ENCODE assay signal across 10 mouse cellular contexts in genomic region chr4:118171006-118171405, GRCm38 (mm10). TPM values are rescaled to one million over a fixed set of nuclear protein-coding genes. Genes with fewer than 3 reads are reported as not detected.
DNase-seq lines count a peak whose midpoint lies in the region; ATAC-seq and TF ChIP-seq lines count a peak whose summit lies in the region.
"Had no signal": no experiment of that assay in that cellular context is flagged by ENCODE, and none has a peak within 500 bp of the region (broad histone marks: within the 10 kb centered on the region; RNA-seq: fewer than 3 reads in every experiment).

No protein-coding gene starts in this region.

- H3K36me3 ChIP-seq in kidney, postnatal 0 days (ENCODE audit: insufficient read depth, low read length) = peaks cover 92% of the 10 kb centered on the region

- H3K4me2 ChIP-seq in kidney, postnatal 0 days (ENCODE audit: low read length) = no peak overlapping the region
- H3K4me2 ChIP-seq: neural tube, embryonic 13.5 days had no signal

- DNase-seq in kidney, postnatal 0 days (ENCODE audit: low spot score) = no peak
- DNase-seq in kidney, adult 9 months = no peak
- DNase-seq in CD4-positive, CD25-positive, alpha-beta regulatory T cell, adult 2 months (ENCODE audit: low read depth, low spot score) = peak; percentile 68
- DNase-seq in adipocyte (ENCODE audit: low spot score) = peak; percentile 10
- no peak for DNase-seq in right cerebral cortex, adult 2 months (ENCODE audit: low spot score in 2 of 2)
- DNase-seq in cerebellum, postnatal 4 days (ENCODE audit: low spot score in 2 of 2) = no peak
- DNase-seq in urinary bladder, postnatal 10 days (ENCODE audit: low spot score) = no peak
- DNase-seq: gastrocnemius, postnatal 25 days had no signal

- H3K9me3 ChIP-seq in kidney, postnatal 0 days (replicated peaks; ENCODE audit: low read length) = no peaks in the 10 kb centered on the region
- H3K9me3 ChIP-seq: neural tube, embryonic 13.5 days had no signal

- H3K9ac ChIP-seq in kidney, postnatal 0 days (ENCODE audit: low read depth, low read length) = no peak overlapping the region
- H3K9ac ChIP-seq: neural tube, embryonic 13.5 days had no signal

- ATAC-seq in kidney, postnatal 0 days (replicated peaks; ENCODE audit: low FRiP score, low read depth) = no peak
- peak; percentile 65; the same call in 1 of the 2 replicates for ATAC-seq in megakaryocyte progenitor cell, adult 5-6 weeks (replicated peaks; ENCODE audit: poor library complexity)

- TF ChIP-seq CTCF in kidney, postnatal 0 days (IDR thresholded peaks at IDR 0.05; ENCODE audit: low read depth) = peak; percentile 47

- H3K27ac ChIP-seq in kidney, postnatal 0 days = no peak overlapping the region
- H3K27ac ChIP-seq: neural tube, embryonic 13.5 days had no signal

- WGBS in kidney, postnatal 0 days = 91% methylated on average over 9 of the region's 9 CpGs

- H3K4me3 ChIP-seq in kidney, postnatal 0 days (replicated peaks; ENCODE audit: low read depth, low read length) = no peak overlapping the region
- H3K4me3 ChIP-seq: neural tube, embryonic 13.5 days had no signal

- no peaks in the 10 kb centered on the region for H3K27me3 ChIP-seq in kidney, postnatal 0 days (ENCODE audit: insufficient read depth, low read length)
- H3K27me3 ChIP-seq: neural tube, embryonic 13.5 days had no signal

- H3K4me1 ChIP-seq in kidney, postnatal 0 days (replicated peaks; ENCODE audit: insufficient read depth, low read length) = no peaks in the 10 kb centered on the region
- H3K4me1 ChIP-seq: neural tube, embryonic 13.5 days had no signal

RNA-seq across cellular contexts. Expression of gene Kdm4a, which starts 8.8 kb away (rescaled TPM):
- 32.2 and 32.8 TPM in 2 replicates for polyA plus RNA-seq in kidney, postnatal 0 days (2015; fragmentation: Nextera tagmentation; extraction: Ambion mirVana)
- 9.1 and 9.6 TPM in 2 replicates for total RNA-seq in megakaryocyte progenitor cell, adult 5-6 weeks (2015)
- 20.2 and 27.5 TPM in 2 replicates for total RNA-seq in megakaryocyte progenitor cell, adult 5-6 weeks (2017)

RNA-seq across cellular contexts. Expression of gene St3gal3, which starts 36.3 kb away (rescaled TPM):
- 6.7 and 8.1 TPM in 2 replicates for polyA plus RNA-seq in kidney, postnatal 0 days (2015; fragmentation: Nextera tagmentation; extraction: Ambion mirVana)
- total RNA-seq in megakaryocyte progenitor cell, adult 5-6 weeks (2015) = 3.9 and 4.6 TPM in 2 replicates
- 4.7 and 5.2 TPM in 2 replicates for total RNA-seq in megakaryocyte progenitor cell, adult 5-6 weeks (2017)

Comparison
In these comparisons a context has a peak if more than half of its experiments do, and no peak if none do; other contexts are left out.
1. DNase-seq: peak in CD4-positive, CD25-positive, alpha-beta regulatory T cell, adult 2 months (single experiment) and adipocyte (single experiment); none in kidney, postnatal 0 days (single experiment), kidney, adult 9 months (single experiment), right cerebral cortex, adult 2 months (0 of 2), cerebellum, postnatal 4 days (0 of 2) and urinary bladder, postnatal 10 days (single experiment).